Mouse (Mus musculus): ENCODE measurements around the gene Fam50a. TPM values are rescaled to one million over a fixed set of nuclear protein-coding genes. Genes with fewer than 3 reads are reported as not detected.

Fam50a gene
- 36.0 and 53.9 TPM in 2 replicates for total RNA-seq (2017)

DNA sequence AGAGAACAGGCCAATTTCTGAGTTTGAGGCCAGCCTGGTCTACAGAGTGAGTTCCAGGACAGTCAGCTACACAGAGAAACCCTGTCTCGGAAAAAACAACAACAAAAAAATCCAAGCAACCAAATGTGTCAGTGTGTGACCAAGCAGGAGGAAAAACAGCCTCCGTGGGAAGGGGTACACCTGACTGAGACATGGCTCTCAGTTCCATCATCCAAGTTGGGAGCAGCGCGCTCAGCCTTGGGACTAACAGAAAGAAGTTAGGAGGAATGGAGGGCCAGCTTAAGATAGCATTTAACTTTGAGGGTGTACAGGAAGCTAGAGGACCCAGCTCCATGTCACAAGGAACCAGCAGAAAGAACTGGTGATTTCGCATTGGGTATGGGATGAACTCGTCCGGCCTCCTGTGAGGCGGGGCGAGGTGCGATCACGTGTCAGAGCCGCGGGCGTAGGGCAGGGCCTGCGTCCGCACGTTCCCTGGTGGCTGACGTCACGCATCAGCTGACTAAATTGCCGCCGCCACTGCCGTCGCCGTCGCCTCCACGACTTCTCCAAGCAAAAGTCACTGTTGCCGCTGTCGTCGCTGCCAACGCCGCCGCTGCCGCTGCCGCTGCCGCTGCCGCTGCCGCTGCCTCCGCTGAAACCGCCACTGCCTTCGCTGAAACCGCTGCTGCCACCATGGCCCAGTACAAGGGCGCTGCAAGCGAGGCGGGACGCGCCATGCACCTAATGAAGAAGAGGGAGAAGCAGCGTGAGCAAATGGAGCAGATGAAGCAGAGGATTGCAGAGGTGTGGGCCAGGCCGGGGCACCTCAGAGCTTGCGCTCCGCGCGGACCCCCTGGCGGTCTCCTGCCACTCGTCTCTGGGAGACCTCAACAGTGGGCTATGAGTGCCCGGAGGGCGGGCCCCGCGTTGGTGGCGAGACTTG, at the start of gene Fam50a:
Gene Fam50a (plus strand): TSS at position 494 of the 925 bp plus-strand sequence.
- ATAC-seq (replicated peaks in 1 of 2; ENCODE audit: insufficient read depth in 1 of 2, low FRiP score in 2 of 2, low TSS enrichment in 1 of 2, low read depth in 1 of 2, poor library complexity in 2 of 2, severe bottlenecking in 2 of 2): peak; percentile 96 to 99

DNA sequence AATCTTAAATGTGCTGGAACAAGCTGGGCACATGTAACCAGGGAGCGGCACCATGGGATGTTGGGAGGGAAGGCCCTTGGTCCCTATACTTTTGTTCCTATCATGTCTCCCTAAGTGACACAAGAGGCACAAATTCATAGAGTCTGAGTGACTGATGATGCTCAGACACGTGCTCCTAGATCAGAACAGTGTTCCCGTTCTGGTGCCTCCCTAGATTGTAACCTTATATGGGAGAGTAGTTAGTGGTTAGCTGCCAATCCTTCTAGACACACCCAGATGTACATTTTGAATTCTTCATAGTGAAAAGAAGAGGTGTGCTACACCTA, 43.1 kb upstream of the Fam50a start:
- ATAC-seq (replicated peaks in 1 of 2; ENCODE audit: insufficient read depth in 1 of 2, low FRiP score in 2 of 2, low TSS enrichment in 1 of 2, low read depth in 1 of 2, poor library complexity in 2 of 2, severe bottlenecking in 2 of 2): no peak

DNA sequence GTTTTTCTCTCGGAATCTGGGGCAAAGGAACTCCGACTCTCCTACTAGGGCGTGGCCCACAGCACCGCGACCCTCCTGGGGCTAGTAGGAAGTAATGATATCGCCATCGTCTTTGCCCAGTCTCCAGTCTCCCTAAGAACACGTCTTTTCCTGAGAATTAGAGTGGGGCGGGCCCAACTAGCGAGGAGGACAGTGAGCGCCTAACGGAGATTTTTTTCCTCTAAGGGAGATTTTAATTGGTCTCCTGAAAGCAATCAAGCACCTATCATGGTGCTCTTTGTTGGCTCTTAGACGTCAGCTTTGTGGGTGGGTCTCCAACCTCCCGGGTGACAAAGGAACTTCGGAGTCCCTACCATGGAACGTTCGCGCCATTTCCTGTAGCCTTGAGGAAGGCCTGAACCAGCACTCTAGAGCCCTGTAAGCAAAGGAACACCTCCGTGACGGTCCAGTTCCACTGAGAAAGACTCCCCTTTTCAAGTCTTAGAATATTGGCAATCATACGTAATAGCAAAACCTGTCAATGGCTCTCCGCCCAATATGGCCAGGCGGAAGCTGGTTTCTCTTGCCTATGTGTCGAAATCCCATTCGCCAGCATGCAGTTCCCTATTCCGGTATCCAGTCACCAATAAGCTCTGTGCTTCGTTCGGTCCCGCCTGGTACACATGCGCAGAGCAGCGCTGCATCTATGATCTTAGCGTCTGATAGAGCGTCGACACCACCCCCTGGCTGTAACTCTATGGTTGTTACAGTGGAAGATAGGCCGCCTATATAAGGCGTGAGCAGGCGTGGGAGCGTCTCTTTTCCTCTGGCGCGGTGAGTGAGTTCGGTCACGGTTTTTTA, 42.6 kb upstream of the Fam50a start, which contains the start of gene Rpl10:
Gene Rpl10 (plus strand): TSS at position 751 of the 840 bp plus-strand sequence.
- ATAC-seq (replicated peaks in 1 of 2; ENCODE audit: insufficient read depth in 1 of 2, low FRiP score in 2 of 2, low TSS enrichment in 1 of 2, low read depth in 1 of 2, poor library complexity in 2 of 2, severe bottlenecking in 2 of 2): peak; percentile 87 to 90

DNA sequence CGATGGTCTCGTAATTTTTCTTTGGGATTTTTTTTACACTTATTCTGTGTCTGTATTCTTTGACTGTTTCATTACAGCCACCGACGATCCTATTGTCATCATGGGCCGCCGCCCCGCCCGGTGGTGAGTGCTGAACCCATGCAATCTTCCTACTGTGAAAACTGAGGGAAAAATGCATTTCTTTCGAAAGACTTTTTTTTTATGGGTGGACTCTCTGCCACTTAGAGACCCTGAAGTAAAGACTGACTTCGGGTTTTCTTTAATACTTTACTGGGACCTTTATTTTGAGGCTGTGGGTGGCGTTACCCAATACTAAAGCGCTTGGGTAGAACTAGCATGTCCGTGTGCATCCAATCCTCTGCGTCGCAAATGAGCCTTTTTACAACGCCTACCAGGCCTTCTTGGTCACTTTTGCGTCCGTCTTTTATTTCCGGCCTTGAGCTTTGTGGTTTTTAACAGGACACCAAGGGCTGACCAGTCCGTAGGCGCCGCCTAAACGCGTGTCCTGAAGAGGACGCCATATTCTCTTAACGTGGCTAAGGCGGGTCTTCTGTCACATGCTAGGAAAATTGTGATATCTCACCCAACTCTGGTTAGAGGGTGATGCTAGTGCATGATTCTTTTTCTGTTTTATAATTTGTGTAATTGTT, 41.8 kb upstream of the Fam50a start:
- peak in 1 of 2 experiments; percentile 1; a peak in 2 of 4 replicates for ATAC-seq (replicated peaks in 1 of 2; ENCODE audit: insufficient read depth in 1 of 2, low FRiP score in 2 of 2, low TSS enrichment in 1 of 2, low read depth in 1 of 2, poor library complexity in 2 of 2, severe bottlenecking in 2 of 2)

DNA sequence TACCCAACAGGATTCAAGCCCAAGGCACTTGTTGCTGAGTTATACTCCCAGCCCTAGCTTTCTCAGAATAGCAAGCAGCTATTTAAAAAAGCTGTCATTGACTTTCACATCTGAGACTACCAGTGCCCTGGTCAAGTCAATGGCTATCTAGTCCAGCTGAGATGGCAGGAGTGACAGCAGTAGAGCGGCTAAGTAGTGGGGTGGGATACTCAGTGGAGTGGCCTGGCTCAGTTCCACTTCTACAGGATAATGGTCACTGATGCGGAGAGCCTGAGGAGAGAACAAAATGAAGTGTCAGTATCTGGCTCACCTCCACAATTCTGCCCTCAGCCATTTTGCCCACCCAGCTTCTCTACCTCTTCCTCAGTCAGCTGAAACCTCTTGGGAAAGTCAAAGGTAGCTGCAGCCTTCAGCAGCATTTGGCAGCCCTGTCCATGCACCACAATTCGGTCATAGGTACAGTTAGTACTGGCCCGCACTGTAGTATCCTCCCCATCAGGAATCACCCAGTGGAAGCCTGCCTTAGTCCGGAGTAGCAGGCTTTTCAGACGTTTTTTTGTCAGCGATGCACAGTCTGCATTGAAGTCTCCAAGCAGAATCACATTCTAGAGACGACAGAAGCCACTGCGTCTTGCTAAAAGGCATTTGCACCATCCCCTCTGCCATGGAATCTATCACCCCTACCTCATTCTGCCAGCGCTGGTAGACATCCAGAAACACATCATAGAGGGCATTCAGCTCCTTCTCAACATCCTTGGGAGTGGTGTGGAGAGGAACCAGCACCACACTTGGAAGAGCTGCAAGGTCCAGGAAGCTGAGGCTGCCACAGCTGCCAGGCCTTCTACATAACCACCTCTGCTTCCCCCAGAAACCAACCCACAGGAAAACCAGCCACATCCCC, 39.2 kb upstream of the Fam50a start:
- ATAC-seq (replicated peaks in 1 of 2; ENCODE audit: insufficient read depth in 1 of 2, low FRiP score in 2 of 2, low TSS enrichment in 1 of 2, low read depth in 1 of 2, poor library complexity in 2 of 2, severe bottlenecking in 2 of 2): peak; percentile 20; a peak in 1 of 4 replicates

DNA sequence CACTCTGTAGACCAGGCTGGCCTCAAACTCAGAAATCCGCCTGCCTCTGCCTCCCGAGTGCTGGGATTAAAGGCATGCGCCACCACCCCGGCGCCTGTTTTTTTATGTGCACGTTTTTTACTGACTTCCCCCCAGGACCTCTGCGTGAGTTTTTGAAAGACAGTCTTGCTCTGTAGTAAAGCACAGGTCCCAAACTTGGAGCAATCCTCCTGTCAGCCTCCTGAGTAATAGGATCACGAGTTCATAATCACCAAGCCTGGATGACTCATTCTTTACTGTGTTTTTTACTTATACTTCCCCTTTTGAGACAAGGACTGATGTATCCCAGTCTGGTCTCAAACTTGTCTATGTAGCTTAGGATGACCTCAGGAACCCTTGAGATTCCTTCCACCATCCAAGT, 34.9 kb upstream of the Fam50a start:
- no peak for ATAC-seq (replicated peaks in 1 of 2; ENCODE audit: insufficient read depth in 1 of 2, low FRiP score in 2 of 2, low TSS enrichment in 1 of 2, low read depth in 1 of 2, poor library complexity in 2 of 2, severe bottlenecking in 2 of 2)

DNA sequence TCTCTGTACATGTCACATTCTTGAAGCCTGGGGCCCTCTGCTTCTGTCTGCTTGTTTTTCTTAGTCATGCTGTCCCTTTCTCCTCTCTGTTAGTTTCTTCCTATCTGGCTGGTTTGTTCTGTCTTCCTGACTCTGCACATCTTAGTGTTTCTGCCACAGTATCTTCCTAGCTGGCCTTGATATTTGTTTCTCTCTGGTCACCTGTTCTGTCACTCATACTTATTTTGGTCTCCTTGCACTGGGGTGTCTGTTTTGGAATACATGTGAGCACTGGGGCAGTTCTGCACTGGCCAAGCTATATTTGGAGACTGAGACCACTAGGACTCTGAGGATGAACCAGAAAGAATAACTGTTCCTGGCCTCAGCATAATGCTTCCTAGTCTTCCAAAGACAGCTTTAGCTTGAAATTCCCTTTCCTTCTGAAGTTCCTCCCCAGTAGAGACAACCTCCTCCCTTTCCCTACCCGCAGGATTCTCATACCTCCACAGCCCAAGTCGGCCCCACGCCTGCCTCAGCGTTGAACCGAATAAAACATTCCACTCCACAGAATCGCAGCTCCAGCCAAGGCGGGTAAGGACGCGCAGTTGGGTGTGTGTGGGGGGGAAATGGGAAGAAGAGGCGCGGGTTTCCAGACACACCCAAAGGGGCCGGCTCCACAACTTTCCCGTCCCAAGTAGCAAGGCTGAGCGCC, 31.6 kb upstream of the Fam50a start:
- no peak for ATAC-seq (replicated peaks in 1 of 2; ENCODE audit: insufficient read depth in 1 of 2, low FRiP score in 2 of 2, low TSS enrichment in 1 of 2, low read depth in 1 of 2, poor library complexity in 2 of 2, severe bottlenecking in 2 of 2)

DNA sequence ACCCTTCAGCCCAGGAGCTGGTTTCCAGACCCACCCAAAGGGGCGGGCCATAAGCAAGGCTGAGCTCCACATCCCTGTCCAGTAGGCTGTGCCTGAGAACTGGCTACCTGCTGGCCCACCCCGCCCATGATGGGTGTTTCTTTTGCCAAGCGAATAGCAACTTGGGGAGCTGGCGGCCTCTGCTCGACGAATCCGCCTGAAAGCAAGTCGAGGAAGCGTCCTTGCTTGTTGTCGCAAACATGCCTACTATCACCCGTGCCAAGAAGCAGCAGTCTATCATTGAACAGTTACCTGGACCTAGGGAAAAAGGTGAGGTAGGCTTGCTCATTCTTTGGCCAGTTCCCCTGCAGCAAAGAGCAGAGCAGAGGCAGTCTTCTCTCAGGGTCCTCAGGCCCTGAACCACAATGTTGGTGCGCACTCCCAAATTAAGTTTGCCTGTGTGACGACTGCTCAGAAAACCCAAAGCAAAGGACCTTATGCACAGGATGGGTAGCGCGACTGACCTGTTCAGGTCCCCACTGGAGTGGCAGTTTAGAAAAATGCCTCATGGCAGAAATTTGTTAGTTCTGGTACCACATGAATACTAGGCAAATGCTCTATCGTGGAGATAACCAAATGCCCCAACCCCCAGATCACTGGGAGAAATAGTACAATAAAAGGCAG, 31.0 kb upstream of the Fam50a start, which contains the start of the genes Taz and Dnase1l1:
Gene Taz (plus strand): TSS at position 181 of the 663 bp plus-strand sequence.
Gene Dnase1l1 (minus strand): TSS at position 606 of the 663 bp plus-strand sequence.
- ATAC-seq (replicated peaks in 1 of 2; ENCODE audit: insufficient read depth in 1 of 2, low FRiP score in 2 of 2, low TSS enrichment in 1 of 2, low read depth in 1 of 2, poor library complexity in 2 of 2, severe bottlenecking in 2 of 2): peak; percentile 90 to 91

DNA sequence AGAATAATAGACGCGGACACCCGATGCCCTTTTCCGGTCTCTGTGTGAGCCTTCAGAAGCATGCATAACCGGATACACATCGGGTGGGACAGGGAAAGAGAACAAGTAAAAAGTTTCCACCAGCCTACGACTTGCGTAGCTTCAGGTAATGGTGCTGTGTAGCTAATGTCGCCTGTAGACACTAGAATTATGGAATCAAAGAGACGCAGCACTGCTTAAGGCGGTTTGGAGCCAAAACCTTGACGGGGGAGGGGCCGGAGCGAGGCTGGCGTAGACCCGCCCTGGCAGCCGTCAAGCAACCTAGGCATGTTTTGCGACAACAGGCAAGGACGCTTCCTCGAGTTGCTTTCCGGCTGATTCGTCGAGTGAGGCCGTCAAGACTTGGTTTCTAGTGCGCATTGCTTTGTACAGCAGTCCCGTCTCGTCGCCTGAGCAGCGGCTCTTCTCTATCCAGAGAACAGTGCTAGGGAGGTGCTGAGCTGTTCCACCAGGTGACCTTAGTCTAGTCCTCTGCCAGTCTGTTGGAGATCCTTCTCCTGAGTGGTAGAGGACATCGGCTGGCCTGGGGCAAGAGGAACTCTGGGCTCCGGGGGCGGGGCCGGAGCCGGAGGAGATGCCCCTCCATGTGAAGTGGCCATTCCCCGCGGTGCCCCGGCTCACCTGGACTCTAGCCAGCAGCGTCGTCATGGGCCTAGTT, 30.3 kb upstream of the Fam50a start:
- ATAC-seq (replicated peaks in 1 of 2; ENCODE audit: insufficient read depth in 1 of 2, low FRiP score in 2 of 2, low TSS enrichment in 1 of 2, low read depth in 1 of 2, poor library complexity in 2 of 2, severe bottlenecking in 2 of 2): peak; percentile 76 to 89

DNA sequence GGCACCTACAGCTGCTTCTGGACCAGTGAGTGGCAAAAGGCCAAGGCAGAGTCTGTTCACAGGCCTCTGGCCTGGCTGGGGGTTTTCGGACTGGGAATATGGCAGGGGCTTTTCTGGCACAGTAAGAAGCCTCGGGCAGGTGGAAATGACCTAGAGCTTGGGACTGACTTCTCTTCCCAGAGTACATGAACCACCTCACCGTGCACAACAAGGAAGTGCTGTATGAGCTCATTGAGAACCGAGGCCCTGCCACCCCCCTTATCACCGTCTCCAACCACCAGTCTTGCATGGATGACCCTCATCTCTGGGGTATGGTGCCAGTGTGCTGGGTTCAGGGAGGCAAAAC, 29.8 kb upstream of the Fam50a start:
- ATAC-seq (replicated peaks in 1 of 2; ENCODE audit: insufficient read depth in 1 of 2, low FRiP score in 2 of 2, low TSS enrichment in 1 of 2, low read depth in 1 of 2, poor library complexity in 2 of 2, severe bottlenecking in 2 of 2): no peak

DNA sequence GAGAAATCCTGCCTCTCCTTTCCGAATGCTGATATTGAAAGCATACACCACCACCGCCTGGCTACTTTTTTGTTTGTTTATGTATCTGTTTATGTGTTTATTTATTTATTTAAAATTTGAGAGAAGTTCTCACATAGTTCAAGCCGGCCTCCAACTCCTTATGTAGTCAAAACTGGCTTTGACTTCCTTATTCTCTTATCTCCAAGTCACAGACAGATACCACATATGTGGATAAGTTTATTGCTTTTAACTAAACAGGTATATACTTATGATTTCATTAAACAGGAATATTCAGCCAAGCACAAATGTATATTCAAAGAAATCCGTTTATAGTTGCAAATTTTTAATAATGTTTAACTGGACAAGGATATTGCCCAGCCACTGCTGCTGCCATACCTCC, 19.4 kb upstream of the Fam50a start:
- ATAC-seq (replicated peaks in 1 of 2; ENCODE audit: insufficient read depth in 1 of 2, low FRiP score in 2 of 2, low TSS enrichment in 1 of 2, low read depth in 1 of 2, poor library complexity in 2 of 2, severe bottlenecking in 2 of 2): no peak

DNA sequence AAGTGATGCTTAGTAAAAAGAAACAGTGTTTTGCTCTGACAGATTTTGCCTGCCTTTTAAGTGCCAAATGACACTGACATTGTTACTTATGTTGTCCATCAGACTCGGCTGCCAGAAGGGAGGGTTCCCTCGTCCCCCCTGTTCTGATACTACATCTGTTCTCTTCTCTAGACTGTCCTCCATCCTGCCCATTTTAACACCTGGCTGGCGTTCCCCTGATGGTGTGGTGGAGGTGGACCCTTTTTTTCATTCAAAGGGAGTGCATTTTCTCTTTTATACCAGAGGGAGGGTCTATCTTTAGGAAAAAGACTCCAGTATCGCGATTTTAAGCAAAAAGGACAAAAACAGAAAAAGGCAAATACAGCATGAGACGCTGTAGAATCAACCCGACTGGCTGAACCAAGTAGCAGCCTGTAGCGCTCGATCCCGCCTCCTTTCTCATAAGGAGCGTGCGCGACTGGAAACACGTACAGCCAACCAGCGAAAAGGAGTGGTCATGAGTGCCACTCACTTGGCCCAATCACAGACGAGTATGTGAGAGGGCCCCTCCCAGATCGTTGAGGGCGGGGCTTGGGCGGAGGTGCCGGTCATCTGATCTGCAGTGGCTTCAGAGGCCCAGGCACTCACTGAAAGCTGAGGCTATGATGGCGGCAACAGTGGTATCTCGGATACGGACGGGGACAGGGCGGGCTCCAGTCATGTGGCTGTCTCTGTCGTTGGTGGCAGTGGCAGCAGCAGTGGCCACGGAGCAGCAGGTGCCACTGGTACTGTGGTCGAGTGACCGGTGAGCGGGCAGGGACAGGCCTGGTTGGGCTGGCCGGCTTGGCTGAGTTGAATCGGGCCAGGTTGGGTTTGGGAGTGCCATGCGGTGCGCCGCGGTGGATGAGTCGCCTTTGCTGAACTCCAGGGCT, 16.0 kb upstream of the Fam50a start, which contains the start of gene Atp6ap1:
Gene Atp6ap1 (plus strand): TSS at position 560 of the 911 bp plus-strand sequence.
- ATAC-seq (replicated peaks in 1 of 2; ENCODE audit: insufficient read depth in 1 of 2, low FRiP score in 2 of 2, low TSS enrichment in 1 of 2, low read depth in 1 of 2, poor library complexity in 2 of 2, severe bottlenecking in 2 of 2): peak; percentile 99 to 100

DNA sequence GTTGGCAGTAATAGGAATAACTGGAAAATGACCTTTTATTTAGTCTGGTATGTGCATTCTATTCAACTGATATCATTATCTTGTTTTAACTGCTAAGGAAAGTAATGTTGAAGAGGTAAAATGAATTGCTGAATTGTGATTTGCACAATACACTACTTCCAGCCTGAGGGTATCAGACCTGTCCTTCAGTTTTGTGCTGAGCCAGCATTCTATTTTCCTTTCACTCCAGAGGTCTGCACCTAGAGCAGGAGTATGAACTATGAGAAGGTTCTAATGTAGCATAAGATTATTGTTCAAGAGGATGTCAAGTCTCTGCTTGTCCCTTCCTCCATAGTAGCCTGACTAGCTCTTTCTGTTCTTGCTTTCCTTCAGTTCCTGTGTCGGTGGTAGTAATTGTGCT, 14.5 kb upstream of the Fam50a start:
- ATAC-seq (replicated peaks in 1 of 2; ENCODE audit: insufficient read depth in 1 of 2, low FRiP score in 2 of 2, low TSS enrichment in 1 of 2, low read depth in 1 of 2, poor library complexity in 2 of 2, severe bottlenecking in 2 of 2): no peak

DNA sequence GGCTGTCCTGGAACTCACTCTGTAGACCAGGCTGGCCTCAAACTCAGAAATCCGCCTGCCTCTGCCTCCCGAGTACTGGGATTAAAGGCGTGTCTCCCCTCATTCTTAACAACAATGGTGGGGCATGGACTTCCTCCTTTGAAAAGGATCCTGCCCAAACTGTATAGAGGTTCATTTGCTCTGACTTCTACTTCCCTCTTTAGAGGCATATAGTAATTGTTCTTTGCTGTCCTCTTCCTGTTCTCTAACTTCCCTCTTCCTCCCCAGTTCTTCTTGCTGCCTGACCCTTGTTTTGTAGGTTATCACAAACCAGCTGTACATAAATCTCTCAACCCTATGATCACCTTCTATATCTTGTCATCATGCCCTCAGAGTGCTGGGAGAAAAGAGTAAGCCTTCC, 13.1 kb upstream of the Fam50a start:
- peak in 1 of 2 experiments; percentile 9; a peak in 1 of 4 replicates for ATAC-seq (replicated peaks in 1 of 2; ENCODE audit: insufficient read depth in 1 of 2, low FRiP score in 2 of 2, low TSS enrichment in 1 of 2, low read depth in 1 of 2, poor library complexity in 2 of 2, severe bottlenecking in 2 of 2)

Measured in hematopoietic stem cell, adult 5-6 weeks (primary cell).